Mouse (Mus musculus) hindbrain, embryonic 10.5 days (tissue): Measurements from ENCODE around the gene Gm28891. TPM values are rescaled to one million over a fixed set of nuclear protein-coding genes. Genes with fewer than 3 reads are reported as not detected.
"Not testable (repeated sequence)": the region's sequence is repeated elsewhere in the genome, so short reads cannot be mapped to it uniquely, and the experiment has no call there.

ENCODE experiments used
- DNase-seq: peaks from one replicate; pipeline ENCODE4 v3.0.0-alpha.2; 2017; ENCODE audit warnings: low spot score
- H3K27ac ChIP-seq: fragments of 300-500 bp; sonication (generic); 2 replicates; pipeline ENCODE4 v1.5.1; 2016; ENCODE audit warnings: mild to moderate bottlenecking, moderate library complexity
- H3K27me3 ChIP-seq: fragments of 300-500 bp; sonication (generic); 2 replicates; pipeline ENCODE4 v1.6.1; 2016; ENCODE audit warnings: mild to moderate bottlenecking; ENCODE audit not compliant: poor library complexity, insufficient read depth, severe bottlenecking
- H3K36me3 ChIP-seq: fragments of 300-500 bp; sonication (generic); 2 replicates; pipeline ENCODE4 v1.6.1; 2016; ENCODE audit warnings: mild to moderate bottlenecking, moderate library complexity
- H3K4me1 ChIP-seq: fragments of 300-500 bp; sonication (generic); replicated peaks from 2 replicates; pipeline ENCODE4 v1.6.1; 2016; ENCODE audit warnings: mild to moderate bottlenecking
- H3K4me3 ChIP-seq: fragments of 300-500 bp; sonication (generic); 2 replicates; pipeline ENCODE4 v1.5.1; 2016; ENCODE audit warnings: mild to moderate bottlenecking, moderate library complexity
- H3K9me3 ChIP-seq: fragments of 300-500 bp; sonication (generic); 2 replicates; pipeline ENCODE4 v1.6.1; 2016; ENCODE audit warnings: mild to moderate bottlenecking, moderate library complexity
- WGBS: fragments of 180-500 bp; shearing (Covaris S2); methylation state at CpG from one replicate; pipeline ENCODE4 v1.1.7; 2016; 5-methylcytosine and 5-hydroxymethylcytosine counted together
- polyA plus RNA-seq: library from polyadenylated mRNA; unstranded; fragments of >200 nt; fragmentation: Nextera tagmentation; extraction: Ambion mirVana; gene quantifications from 2 replicates; pipeline ENCODE4 v1.2.1, GENCODE M21; 2016

Gm28891 gene
- not detected in 2 replicates for polyA plus RNA-seq

DNA sequence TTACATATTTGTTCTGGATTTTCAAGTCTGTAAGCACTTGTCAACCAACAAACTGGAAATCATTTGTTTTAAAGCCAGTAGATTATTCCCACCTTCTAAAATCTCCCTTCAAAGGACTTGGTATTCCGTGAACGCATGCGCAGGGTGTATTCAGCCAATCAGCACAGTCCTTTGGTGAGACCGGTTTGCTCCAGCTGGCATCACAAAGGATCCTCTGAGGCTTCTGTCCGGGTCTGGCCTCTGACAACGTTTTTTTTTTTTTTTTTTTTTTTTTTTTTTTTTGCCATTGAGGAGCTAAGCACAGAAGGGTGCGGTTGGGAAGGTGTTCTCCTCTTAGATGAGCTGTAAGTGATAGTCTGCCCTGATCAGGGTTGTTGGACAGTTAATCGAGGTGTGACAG is at the start of gene Gm28891:
Gene Gm28891, plus strand, starts transcription at position 301 of the 400 bp plus-strand sequence.
- 88% methylated on average over 3 of the region's 8 CpGs for WGBS
- not testable (repeated sequence) for H3K4me3 ChIP-seq, H3K36me3 ChIP-seq, H3K4me1 ChIP-seq, H3K27ac ChIP-seq, H3K9me3 ChIP-seq, H3K27me3 ChIP-seq, DNase-seq
